Mouse (Mus musculus) forebrain, embryonic 16.5 days (tissue): ENCODE results near the gene Rbck1. TPM values are rescaled to one million over a fixed set of nuclear protein-coding genes. Genes with fewer than 3 reads are reported as not detected.

Experiments used
- ATAC-seq: fragments of 200-750 bp; cut with Nextera tagmentation; 2 replicates; pipeline ENCODE4 v1.8.0; 2017; ENCODE audit warnings: mild to moderate bottlenecking, moderate library complexity
- H3K27ac ChIP-seq: fragments of 300-500 bp; sonication (generic); 2 replicates; pipeline ENCODE4 v1.5.1; 2014; ENCODE audit warnings: low read length, control low read depth
- H3K27me3 ChIP-seq: fragments of 300-500 bp; sonication (generic); replicated peaks from 2 replicates; pipeline ENCODE4 v1.6.1; 2014; ENCODE audit warnings: low read length; ENCODE audit not compliant: control insufficient read depth, insufficient read depth
- H3K36me3 ChIP-seq: fragments of 300-500 bp; sonication (generic); 2 replicates; pipeline ENCODE4 v1.6.1; 2014; ENCODE audit not compliant: control insufficient read depth, insufficient read depth
- H3K4me1 ChIP-seq: fragments of 300-500 bp; sonication (generic); replicated peaks from 2 replicates; pipeline ENCODE4 v1.6.1; 2014; ENCODE audit warnings: low read length; ENCODE audit not compliant: control insufficient read depth, insufficient read depth
- H3K4me2 ChIP-seq: fragments of 300-500 bp; sonication (generic); 2 replicates; pipeline ENCODE4 v1.6.1; 2014; ENCODE audit warnings: mild to moderate bottlenecking, low read length, control low read depth
- H3K4me3 ChIP-seq: fragments of 300-500 bp; sonication (generic); replicated peaks from 2 replicates; pipeline ENCODE4 v1.5.1; 2014; ENCODE audit warnings: mild to moderate bottlenecking, low read length, control low read depth
- H3K9ac ChIP-seq: fragments of 300-500 bp; sonication (generic); replicated peaks from 2 replicates; pipeline ENCODE4 v1.6.1; 2014; ENCODE audit warnings: low read depth, low read length, control low read depth
- H3K9me3 ChIP-seq: fragments of 300-500 bp; sonication (generic); 2 replicates; pipeline ENCODE4 v1.6.1; 2016; ENCODE audit warnings: low read length; ENCODE audit not compliant: control insufficient read depth
- WGBS: fragments of 180-500 bp; shearing (Covaris S2); extraction: QIAGEN DNeasy Blood & Tissue Kit; methylation state at CpG from one replicate; pipeline ENCODE4 v1.1.7; 2014; 5-methylcytosine and 5-hydroxymethylcytosine counted together
- polyA plus RNA-seq: library from polyadenylated mRNA; unstranded; fragments of >200 nt; fragmentation: Nextera tagmentation; extraction: Ambion mirVana; gene quantifications from 2 replicates; pipeline ENCODE4 v1.2.1, GENCODE M21; 2015

The Rbck1 gene
- polyA plus RNA-seq, 1 experiment from 2014 or later, result 111 TPM

GRCm38 (mm10) chr2:152346776-152347465, 14.5 kb upstream of the Rbck1 start:
- WGBS, result 56% methylated on average over 9 of the region's 9 CpGs
- Histone ChIP-seq H3K9ac (no peak overlapping the region), H3K9me3 (no peaks in the 10 kb centered on the region), H3K27me3 (peaks cover 2% of the 10 kb centered on the region), H3K4me1 (peaks cover 7% of the 10 kb centered on the region), H3K27ac (no peak overlapping the region), H3K36me3 (no peaks in the 10 kb centered on the region), H3K4me2 (no peak overlapping the region), H3K4me3 (no peak overlapping the region)
- no peak for ATAC-seq

GRCm38 (mm10) chr2:152345393-152345792, 12.9 kb upstream of the Rbck1 start:
- H3K36me3 ChIP-seq, result no peaks in the 10 kb centered on the region
- H3K4me3 ChIP-seq, result no peak overlapping the region
- no peaks in the 10 kb centered on the region for H3K9me3 ChIP-seq
- no peak overlapping the region for H3K4me2 ChIP-seq
- 67% methylated on average over 6 of the region's 6 CpGs for WGBS
- peaks cover 7% of the 10 kb centered on the region for H3K4me1 ChIP-seq
- H3K27me3 ChIP-seq, result peaks cover 2% of the 10 kb centered on the region
- no peak overlapping the region for H3K9ac ChIP-seq
- ATAC-seq, result no peak
- H3K27ac ChIP-seq, result no peak overlapping the region

GRCm38 (mm10) chr2:152344909-152345308, 12.5 kb upstream of the Rbck1 start:
- Histone ChIP-seq H3K4me3 (no peak overlapping the region), H3K9ac (no peak overlapping the region), H3K27ac (no peak overlapping the region), H3K9me3 (no peaks in the 10 kb centered on the region), H3K27me3 (peaks cover 2% of the 10 kb centered on the region), H3K4me2 (no peak overlapping the region), H3K4me1 (peaks cover 7% of the 10 kb centered on the region), H3K36me3 (no peaks in the 10 kb centered on the region)
- WGBS, result 67% methylated on average over 5 of the region's 5 CpGs
- no peak for ATAC-seq

- Histone ChIP-seq H3K36me3 (no peaks in the 10 kb centered on the region), H3K27me3 (peaks cover 2% of the 10 kb centered on the region), H3K4me2 (peak overlapping the region; percentile 84), H3K4me3 (peak overlapping the region; percentile 57), H3K9ac (peak overlapping the region; percentile 61), H3K4me1 (peaks cover 7% of the 10 kb centered on the region), H3K27ac (no peak overlapping the region), H3K9me3 (no peaks in the 10 kb centered on the region)
- 10% methylated on average over 10 of the region's 10 CpGs for WGBS
- ATAC-seq, result peak; percentile 21
Observed at GRCm38 (mm10) chr2:152344361-152344760, 11.9 kb upstream of the Rbck1 start.

GRCm38 (mm10) chr2:152343329-152344213, 11.1 kb upstream of the Rbck1 start, which contains the start of gene Trib3:
Gene Trib3, minus strand, starts transcription at chr2:152344032.
- Histone ChIP-seq H3K9me3 (no peaks in the 10 kb centered on the region), H3K9ac (peak within 1 kb of the TSS; percentile 61), H3K4me1 (peaks cover 7% of the 10 kb centered on the region), H3K27ac (no peak within 1 kb of the TSS), H3K4me2 (peak within 1 kb of the TSS; percentile 84), H3K36me3 (no peaks in the 10 kb centered on the region), H3K4me3 (peak within 1 kb of the TSS; percentile 57), H3K27me3 (peaks cover 2% of the 10 kb centered on the region)
- peak; percentile 80 for ATAC-seq
- WGBS, result under 1% methylated on average over 47 of the region's 52 CpGs

GRCm38 (mm10) chr2:152339631-152340179, 7.3 kb upstream of the Rbck1 start:
- Histone ChIP-seq H3K4me1 (peaks cover 7% of the 10 kb centered on the region), H3K4me2 (no peak overlapping the region), H3K9me3 (no peaks in the 10 kb centered on the region), H3K36me3 (no peaks in the 10 kb centered on the region), H3K9ac (no peak overlapping the region), H3K27me3 (no peaks in the 10 kb centered on the region; the same call in 1 of the 2 replicates), H3K27ac (no peak overlapping the region), H3K4me3 (no peak overlapping the region)
- WGBS, result 86% methylated on average over 22 of the region's 22 CpGs
- no peak for ATAC-seq

- Histone ChIP-seq H3K36me3 (no peaks in the 10 kb centered on the region), H3K9ac (no peak overlapping the region), H3K27ac (no peak overlapping the region), H3K9me3 (no peaks in the 10 kb centered on the region), H3K27me3 (peaks cover 3% of the 10 kb centered on the region; the same call in 1 of the 2 replicates), H3K4me3 (no peak overlapping the region), H3K4me2 (no peak overlapping the region), H3K4me1 (0 out of 2 replicates have a peak, but pooled peaks cover 1% of the 10 kb centered on the region)
- no peak for ATAC-seq
- WGBS, result 82% methylated on average over 13 of the region's 13 CpGs
Observed at GRCm38 (mm10) chr2:152338319-152338718, 5.9 kb upstream of the Rbck1 start.

- Histone ChIP-seq H3K27ac (no peak overlapping the region), H3K9ac (no peak overlapping the region), H3K36me3 (no peaks in the 10 kb centered on the region), H3K9me3 (no peaks in the 10 kb centered on the region), H3K4me2 (no peak overlapping the region), H3K27me3 (peaks cover 3% of the 10 kb centered on the region; the same call in 1 of the 2 replicates), H3K4me3 (no peak overlapping the region), H3K4me1 (no peaks in the 10 kb centered on the region)
- ATAC-seq, result no peak
- 88% methylated on average over 11 of the region's 11 CpGs for WGBS
Observed at GRCm38 (mm10) chr2:152337591-152338212, 5.2 kb upstream of the Rbck1 start.

GRCm38 (mm10) chr2:152336856-152337255, 4.4 kb upstream of the Rbck1 start:
- Histone ChIP-seq H3K9me3 (no peaks in the 10 kb centered on the region), H3K27me3 (0 out of 2 replicates have a peak, but pooled peaks cover 3% of the 10 kb centered on the region), H3K36me3 (no peaks in the 10 kb centered on the region), H3K27ac (no peak overlapping the region), H3K4me2 (no peak overlapping the region), H3K4me3 (no peak overlapping the region), H3K9ac (no peak overlapping the region), H3K4me1 (no peaks in the 10 kb centered on the region)
- 77% methylated on average over 1 of the region's 1 CpGs for WGBS
- ATAC-seq, result no peak
